Mouse (Mus musculus): Measurements from ENCODE around the gene Ak2. TPM values are rescaled to one million over a fixed set of nuclear protein-coding genes. Genes with fewer than 3 reads are reported as not detected.

Gene Ak2
- 183 and 184 TPM in 2 replicates for polyA plus RNA-seq (2014; fragmentation: Nextera tagmentation; extraction: Ambion mirVana)

GRCm38 (mm10) chr4:128991500-128992008 is at the start of gene Ak2:
Gene Ak2 (plus strand): TSS chr4:128991958.
- DNase-seq (ENCODE audit: low spot score) (no peak), ATAC-seq (replicated peaks; ENCODE audit: low FRiP score, low TSS enrichment, low read depth) (no peak)
- Histone ChIP-seq H3K9ac (ENCODE audit: low read length) (no peak within 1 kb of the TSS), H3K4me2 (ENCODE audit: low read length) (peak within 1 kb of the TSS; percentile 5; the same call in 1 of the 2 replicates), H3K4me3 (ENCODE audit: low read depth, low read length) (no peak within 1 kb of the TSS), H3K36me3 (ENCODE audit: control insufficient read depth, insufficient read depth, low read length) (peaks cover 3% of the 10 kb centered on the region; the same call in 1 of the 2 replicates), H3K9me3 (ENCODE audit: control insufficient read depth, low read length) (no peaks in the 10 kb centered on the region), H3K27ac (ENCODE audit: low read depth) (no peak within 1 kb of the TSS), H3K27me3 (replicated peaks; ENCODE audit: control insufficient read depth, insufficient read depth, low read length) (no peaks in the 10 kb centered on the region), H3K4me1 (replicated peaks; ENCODE audit: control insufficient read depth, insufficient read depth, low read length) (peaks cover 21% of the 10 kb centered on the region)
- WGBS = 91% methylated on average over 9 of the region's 9 CpGs

- Histone ChIP-seq H3K36me3 (ENCODE audit: control insufficient read depth, insufficient read depth, low read length) (no peaks in the 10 kb centered on the region), H3K27me3 (replicated peaks; ENCODE audit: control insufficient read depth, insufficient read depth, low read length) (no peaks in the 10 kb centered on the region), H3K4me1 (replicated peaks; ENCODE audit: control insufficient read depth, insufficient read depth, low read length) (peaks cover 1% of the 10 kb centered on the region; the same call in 1 of the 2 replicates), H3K27ac (ENCODE audit: low read depth) (no peak overlapping the region), H3K9ac (ENCODE audit: low read length) (no peak overlapping the region), H3K4me2 (ENCODE audit: low read length) (no peak overlapping the region), H3K9me3 (ENCODE audit: control insufficient read depth, low read length) (no peaks in the 10 kb centered on the region), H3K4me3 (ENCODE audit: low read depth, low read length) (no peak overlapping the region)
- WGBS = 56% methylated on average over 3 of the region's 3 CpGs
- ATAC-seq (replicated peaks; ENCODE audit: low FRiP score, low TSS enrichment, low read depth) (no peak), DNase-seq (ENCODE audit: low spot score) (no peak)
These were observed 49.4 kb upstream of the Ak2 start for GRCm38 (mm10) chr4:128942346-128942745.

- Histone ChIP-seq H3K27ac (ENCODE audit: low read depth) (no peak overlapping the region), H3K4me1 (replicated peaks; ENCODE audit: control insufficient read depth, insufficient read depth, low read length) (peaks cover 4% of the 10 kb centered on the region; the same call in 1 of the 2 replicates), H3K9me3 (ENCODE audit: control insufficient read depth, low read length) (no peaks in the 10 kb centered on the region), H3K27me3 (replicated peaks; ENCODE audit: control insufficient read depth, insufficient read depth, low read length) (no peaks in the 10 kb centered on the region), H3K36me3 (ENCODE audit: control insufficient read depth, insufficient read depth, low read length) (no peaks in the 10 kb centered on the region), H3K4me2 (ENCODE audit: low read length) (no peak overlapping the region), H3K9ac (ENCODE audit: low read length) (no peak overlapping the region), H3K4me3 (ENCODE audit: low read depth, low read length) (no peak overlapping the region)
- DNase-seq (ENCODE audit: low spot score) = no peak
- 73% methylated on average over 9 of the region's 9 CpGs for WGBS
- no peak for ATAC-seq (replicated peaks; ENCODE audit: low FRiP score, low TSS enrichment, low read depth)
These were observed 45.0 kb upstream of the Ak2 start for GRCm38 (mm10) chr4:128946736-128947135.

GRCm38 (mm10) chr4:128947326-128947933 is 44.3 kb upstream of the Ak2 start:
- no peak overlapping the region for H3K27ac ChIP-seq (ENCODE audit: low read depth)
- no peaks in the 10 kb centered on the region for H3K36me3 ChIP-seq (ENCODE audit: control insufficient read depth, insufficient read depth, low read length)
- no peak for DNase-seq (ENCODE audit: low spot score)
- H3K4me3 ChIP-seq (ENCODE audit: low read depth, low read length) = no peak overlapping the region
- no peak overlapping the region for H3K9ac ChIP-seq (ENCODE audit: low read length)
- H3K9me3 ChIP-seq (ENCODE audit: control insufficient read depth, low read length) = no peaks in the 10 kb centered on the region
- no peak for ATAC-seq (replicated peaks; ENCODE audit: low FRiP score, low TSS enrichment, low read depth)
- H3K4me1 ChIP-seq (replicated peaks; ENCODE audit: control insufficient read depth, insufficient read depth, low read length) = peaks cover 4% of the 10 kb centered on the region; the same call in 1 of the 2 replicates
- no peaks in the 10 kb centered on the region for H3K27me3 ChIP-seq (replicated peaks; ENCODE audit: control insufficient read depth, insufficient read depth, low read length)
- H3K4me2 ChIP-seq (ENCODE audit: low read length) = peak overlapping the region; percentile 16
- 15% methylated on average over 18 of the region's 18 CpGs for WGBS

GRCm38 (mm10) chr4:128948137-128948674 is 43.6 kb upstream of the Ak2 start:
- no peak overlapping the region for H3K4me2 ChIP-seq (ENCODE audit: low read length)
- WGBS = 33% methylated on average over 6 of the region's 6 CpGs
- no peak overlapping the region for H3K9ac ChIP-seq (ENCODE audit: low read length)
- DNase-seq (ENCODE audit: low spot score) = peak; percentile 66
- no peaks in the 10 kb centered on the region for H3K9me3 ChIP-seq (ENCODE audit: control insufficient read depth, low read length)
- H3K27ac ChIP-seq (ENCODE audit: low read depth) = no peak overlapping the region
- H3K27me3 ChIP-seq (replicated peaks; ENCODE audit: control insufficient read depth, insufficient read depth, low read length) = no peaks in the 10 kb centered on the region
- ATAC-seq (replicated peaks; ENCODE audit: low FRiP score, low TSS enrichment, low read depth) = no peak
- no peak overlapping the region for H3K4me3 ChIP-seq (ENCODE audit: low read depth, low read length)
- no peaks in the 10 kb centered on the region for H3K36me3 ChIP-seq (ENCODE audit: control insufficient read depth, insufficient read depth, low read length)
- H3K4me1 ChIP-seq (replicated peaks; ENCODE audit: control insufficient read depth, insufficient read depth, low read length) = peaks cover 4% of the 10 kb centered on the region; the same call in 1 of the 2 replicates

GRCm38 (mm10) chr4:128949470-128950005 is 42.2 kb upstream of the Ak2 start:
- H3K27ac ChIP-seq (ENCODE audit: low read depth) = no peak overlapping the region

GRCm38 (mm10) chr4:128950461-128950860 is 41.3 kb upstream of the Ak2 start:
- Histone ChIP-seq H3K4me1 (replicated peaks; ENCODE audit: control insufficient read depth, insufficient read depth, low read length) (peaks cover 4% of the 10 kb centered on the region; the same call in 1 of the 2 replicates), H3K9ac (ENCODE audit: low read length) (no peak overlapping the region), H3K36me3 (ENCODE audit: control insufficient read depth, insufficient read depth, low read length) (no peaks in the 10 kb centered on the region), H3K4me2 (ENCODE audit: low read length) (no peak overlapping the region), H3K27me3 (replicated peaks; ENCODE audit: control insufficient read depth, insufficient read depth, low read length) (no peaks in the 10 kb centered on the region), H3K27ac (ENCODE audit: low read depth) (no peak overlapping the region), H3K4me3 (ENCODE audit: low read depth, low read length) (no peak overlapping the region), H3K9me3 (ENCODE audit: control insufficient read depth, low read length) (no peaks in the 10 kb centered on the region)
- WGBS = 83% methylated on average over 5 of the region's 5 CpGs
- no peak for ATAC-seq (replicated peaks; ENCODE audit: low FRiP score, low TSS enrichment, low read depth)
- DNase-seq (ENCODE audit: low spot score) = no peak

More at GRCm38 (mm10) chr4:128949470-128950005, 42.2 kb upstream of the Ak2 start:
- no peak overlapping the region for H3K4me2 ChIP-seq (ENCODE audit: low read length)
- peaks cover 4% of the 10 kb centered on the region; the same call in 1 of the 2 replicates for H3K4me1 ChIP-seq (replicated peaks; ENCODE audit: control insufficient read depth, insufficient read depth, low read length)
- no peak overlapping the region for H3K9ac ChIP-seq (ENCODE audit: low read length)
- H3K4me3 ChIP-seq (ENCODE audit: low read depth, low read length) = no peak overlapping the region
- H3K36me3 ChIP-seq (ENCODE audit: control insufficient read depth, insufficient read depth, low read length) = no peaks in the 10 kb centered on the region
- ATAC-seq (replicated peaks; ENCODE audit: low FRiP score, low TSS enrichment, low read depth) (no peak), DNase-seq (ENCODE audit: low spot score) (peak; percentile 67)
- H3K9me3 ChIP-seq (ENCODE audit: control insufficient read depth, low read length) = no peaks in the 10 kb centered on the region
- WGBS = 32% methylated on average over 15 of the region's 15 CpGs
- no peaks in the 10 kb centered on the region for H3K27me3 ChIP-seq (replicated peaks; ENCODE audit: control insufficient read depth, insufficient read depth, low read length)

GRCm38 (mm10) chr4:128953851-128954250 is 37.9 kb upstream of the Ak2 start:
- Histone ChIP-seq H3K4me3 (ENCODE audit: low read depth, low read length) (no peak overlapping the region), H3K27ac (ENCODE audit: low read depth) (no peak overlapping the region), H3K27me3 (replicated peaks; ENCODE audit: control insufficient read depth, insufficient read depth, low read length) (no peaks in the 10 kb centered on the region), H3K9ac (ENCODE audit: low read length) (no peak overlapping the region), H3K4me1 (replicated peaks; ENCODE audit: control insufficient read depth, insufficient read depth, low read length) (no peaks in the 10 kb centered on the region; the same call in 1 of the 2 replicates), H3K36me3 (ENCODE audit: control insufficient read depth, insufficient read depth, low read length) (no peaks in the 10 kb centered on the region), H3K9me3 (ENCODE audit: control insufficient read depth, low read length) (no peaks in the 10 kb centered on the region), H3K4me2 (ENCODE audit: low read length) (no peak overlapping the region)
- 83% methylated on average over 5 of the region's 5 CpGs for WGBS
- ATAC-seq (replicated peaks; ENCODE audit: low FRiP score, low TSS enrichment, low read depth) (no peak), DNase-seq (ENCODE audit: low spot score) (no peak)

Measured in intestine, embryonic 14.5 days (tissue).